Mouse (Mus musculus): ENCODE measurements around the gene Apoc2. TPM values are rescaled to one million over a fixed set of nuclear protein-coding genes. Genes with fewer than 3 reads are reported as not detected.

Gene Apoc2
- polyA plus RNA-seq, 1 experiment from 2014 or later: 8.7 TPM

DNA sequence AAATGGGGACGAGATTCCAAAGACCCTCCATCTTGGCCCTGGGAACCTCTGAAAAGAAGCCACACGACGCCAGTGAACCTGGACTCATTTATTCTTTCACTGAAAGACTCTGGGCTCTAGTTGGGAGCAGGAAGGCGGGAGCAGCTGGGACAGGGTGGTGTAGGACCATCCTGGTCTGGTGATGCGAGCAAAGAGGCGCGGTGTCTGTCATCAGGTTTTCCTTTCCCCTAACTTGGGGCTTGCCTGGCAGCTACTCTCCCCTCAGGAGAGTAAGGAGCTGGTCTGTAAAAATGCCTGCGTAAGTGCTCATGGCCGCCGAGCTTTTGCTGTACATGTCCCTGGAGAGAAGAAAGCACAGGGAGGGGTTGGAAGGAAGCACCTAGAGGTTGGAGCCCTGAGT lies 6.2 kb downstream of the Apoc2 start:
- DNase-seq (ENCODE audit: low spot score) (no peak), ATAC-seq (ENCODE audit: low FRiP score, low TSS enrichment) (no peak)
- TF ChIP-seq EP300 (optimal IDR thresholded peaks at IDR 0.05): no peak
- no peak for TF ChIP-seq CTCF (IDR thresholded peaks at IDR 0.05; ENCODE audit: low read depth)
- H3K27ac ChIP-seq (replicated peaks): no peak overlapping the region
- H3K9ac ChIP-seq (ENCODE audit: low read length): no peak overlapping the region
- no peaks in the 10 kb centered on the region for H3K9me3 ChIP-seq (ENCODE audit: control insufficient read depth, low read length)
- H3K4me1 ChIP-seq (replicated peaks; ENCODE audit: control insufficient read depth, insufficient read depth): no peaks in the 10 kb centered on the region
- no peaks in the 10 kb centered on the region for H3K27me3 ChIP-seq (ENCODE audit: control insufficient read depth, insufficient read depth, low read length)
- WGBS: 68% methylated on average over 10 of the region's 10 CpGs
- H3K36me3 ChIP-seq (ENCODE audit: control insufficient read depth, insufficient read depth, low read length): no peaks in the 10 kb centered on the region
- H3K4me3 ChIP-seq (ENCODE audit: low read depth, low read length): no peak overlapping the region
- no peak overlapping the region for H3K4me2 ChIP-seq (replicated peaks; ENCODE audit: low read depth)

GRCm38 (mm10) chr7:19668947-19669721 lies 8.6 kb downstream of the Apoc2 start:
- 6% methylated on average over 10 of the region's 10 CpGs for WGBS
- DNase-seq (ENCODE audit: low spot score) (peak; percentile 91), ATAC-seq (ENCODE audit: low FRiP score, low TSS enrichment) (peak; percentile 81)
- TF ChIP-seq EP300 (optimal IDR thresholded peaks at IDR 0.05) (no peak), CTCF (IDR thresholded peaks at IDR 0.05; ENCODE audit: low read depth) (peak; percentile 99)
- Histone ChIP-seq H3K27ac (replicated peaks) (peak overlapping the region; percentile 83), H3K9ac (ENCODE audit: low read length) (peak overlapping the region; percentile 47; the same call in 1 of the 2 replicates), H3K9me3 (ENCODE audit: control insufficient read depth, low read length) (no peaks in the 10 kb centered on the region), H3K4me3 (ENCODE audit: low read depth, low read length) (no peak overlapping the region), H3K36me3 (ENCODE audit: control insufficient read depth, insufficient read depth, low read length) (no peaks in the 10 kb centered on the region), H3K4me1 (replicated peaks; ENCODE audit: control insufficient read depth, insufficient read depth) (0 out of 2 replicates have a peak, but pooled peaks cover under 1% of the 10 kb centered on the region), H3K27me3 (ENCODE audit: control insufficient read depth, insufficient read depth, low read length) (no peaks in the 10 kb centered on the region), H3K4me2 (replicated peaks; ENCODE audit: low read depth) (peak overlapping the region; percentile 41)

DNA sequence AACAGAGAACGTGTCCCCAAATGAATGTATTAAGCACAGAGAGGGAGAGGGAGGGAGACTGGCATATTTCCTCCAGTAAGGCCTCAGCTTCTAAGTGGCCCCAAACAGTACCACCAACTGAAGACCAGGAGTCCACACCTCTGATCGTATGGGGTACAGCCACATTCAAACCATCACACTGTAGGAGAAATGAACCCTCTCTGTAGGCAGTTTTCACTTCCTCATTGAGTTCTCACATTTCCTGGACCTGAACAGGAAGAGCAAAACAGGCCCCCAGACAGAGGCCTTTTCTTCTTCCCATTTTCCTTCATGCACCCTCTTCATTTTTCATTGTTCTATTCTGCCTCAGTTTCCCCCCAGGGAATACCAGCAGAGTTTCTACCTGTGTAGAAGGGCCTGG lies 10.3 kb downstream of the Apoc2 start:
- no peak for DNase-seq (ENCODE audit: low spot score)
- Histone ChIP-seq H3K27me3 (ENCODE audit: control insufficient read depth, insufficient read depth, low read length) (no peaks in the 10 kb centered on the region), H3K9ac (ENCODE audit: low read length) (no peak overlapping the region), H3K9me3 (ENCODE audit: control insufficient read depth, low read length) (no peaks in the 10 kb centered on the region), H3K4me2 (replicated peaks; ENCODE audit: low read depth) (no peak overlapping the region), H3K27ac (replicated peaks) (no peak overlapping the region), H3K4me3 (ENCODE audit: low read depth, low read length) (no peak overlapping the region), H3K4me1 (replicated peaks; ENCODE audit: control insufficient read depth, insufficient read depth) (peaks cover 6% of the 10 kb centered on the region; the same call in 1 of the 2 replicates), H3K36me3 (ENCODE audit: control insufficient read depth, insufficient read depth, low read length) (no peaks in the 10 kb centered on the region)
- WGBS: 87% methylated on average over 2 of the region's 2 CpGs
- TF ChIP-seq EP300 (optimal IDR thresholded peaks at IDR 0.05) (no peak), CTCF (IDR thresholded peaks at IDR 0.05; ENCODE audit: low read depth) (no peak)
- ATAC-seq (ENCODE audit: low FRiP score, low TSS enrichment): no peak

DNA sequence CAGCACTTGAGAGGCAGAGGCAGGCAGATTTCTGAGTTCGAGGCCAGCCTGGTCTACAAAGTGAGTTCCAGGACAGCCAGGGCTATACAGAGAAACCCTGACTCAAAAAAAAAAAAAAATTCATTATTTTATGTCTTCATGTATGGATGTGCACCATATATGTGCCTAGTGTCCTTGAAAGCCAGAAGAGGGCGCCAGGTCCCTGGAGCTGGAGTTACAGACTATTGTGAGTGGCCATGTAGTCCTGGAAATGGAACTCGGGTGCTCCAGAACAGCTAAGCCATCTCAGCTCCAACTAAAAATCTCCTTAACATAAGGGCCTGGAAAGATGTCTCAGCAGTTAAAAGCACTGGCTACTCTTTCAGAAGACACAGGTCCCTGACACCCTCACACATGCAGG lies 11.0 kb downstream of the Apoc2 start:
- no peak overlapping the region for H3K4me2 ChIP-seq (replicated peaks; ENCODE audit: low read depth)
- H3K27me3 ChIP-seq (ENCODE audit: control insufficient read depth, insufficient read depth, low read length): no peaks in the 10 kb centered on the region
- H3K27ac ChIP-seq (replicated peaks): no peak overlapping the region
- TF ChIP-seq CTCF (IDR thresholded peaks at IDR 0.05; ENCODE audit: low read depth) (peak; percentile 53), EP300 (optimal IDR thresholded peaks at IDR 0.05) (no peak)
- H3K4me1 ChIP-seq (replicated peaks; ENCODE audit: control insufficient read depth, insufficient read depth): peaks cover 6% of the 10 kb centered on the region; the same call in 1 of the 2 replicates
- no peak overlapping the region for H3K9ac ChIP-seq (ENCODE audit: low read length)
- WGBS: 66% methylated on average over 3 of the region's 3 CpGs
- no peak overlapping the region for H3K4me3 ChIP-seq (ENCODE audit: low read depth, low read length)
- DNase-seq (ENCODE audit: low spot score): no peak
- no peaks in the 10 kb centered on the region for H3K36me3 ChIP-seq (ENCODE audit: control insufficient read depth, insufficient read depth, low read length)
- no peak for ATAC-seq (ENCODE audit: low FRiP score, low TSS enrichment)
- H3K9me3 ChIP-seq (ENCODE audit: control insufficient read depth, low read length): no peaks in the 10 kb centered on the region

GRCm38 (mm10) chr7:19664955-19665841 lies 12.5 kb downstream of the Apoc2 start, which contains the start of gene Clptm1:
Gene Clptm1, minus strand, starts transcription at chr7:19665033.
- peak; percentile 97 for DNase-seq (ENCODE audit: low spot score)
- peak within 1 kb of the TSS; percentile 92 for H3K4me2 ChIP-seq (replicated peaks; ENCODE audit: low read depth)
- H3K36me3 ChIP-seq (ENCODE audit: control insufficient read depth, insufficient read depth, low read length): no peaks in the 10 kb centered on the region
- H3K27ac ChIP-seq (replicated peaks): peak within 1 kb of the TSS; percentile 93
- H3K9ac ChIP-seq (ENCODE audit: low read length): peak within 1 kb of the TSS; percentile 99
- no peaks in the 10 kb centered on the region for H3K27me3 ChIP-seq (ENCODE audit: control insufficient read depth, insufficient read depth, low read length)
- H3K4me1 ChIP-seq (replicated peaks; ENCODE audit: control insufficient read depth, insufficient read depth): peaks cover 6% of the 10 kb centered on the region; the same call in 1 of the 2 replicates
- H3K9me3 ChIP-seq (ENCODE audit: control insufficient read depth, low read length): no peaks in the 10 kb centered on the region
- peak; percentile 98 for TF ChIP-seq EP300 (optimal IDR thresholded peaks at IDR 0.05)
- TF ChIP-seq CTCF (IDR thresholded peaks at IDR 0.05; ENCODE audit: low read depth): peak; percentile 74
- under 1% methylated on average over 62 of the region's 63 CpGs for WGBS
- ATAC-seq (ENCODE audit: low FRiP score, low TSS enrichment): peak; percentile 91
- H3K4me3 ChIP-seq (ENCODE audit: low read depth, low read length): peak within 1 kb of the TSS; percentile 99

Data from stomach, postnatal 0 days (tissue).